Mouse (Mus musculus): ENCODE results near the gene Sult5a1. TPM values are rescaled to one million over a fixed set of nuclear protein-coding genes. Genes with fewer than 3 reads are reported as not detected.
"Not testable (repeated sequence)": the region's sequence is repeated elsewhere in the genome, so short reads cannot be mapped to it uniquely, and the experiment has no call there.

Gene Sult5a1
- 0.33 and 0.82 TPM in 2 replicates for polyA plus RNA-seq (2015; fragmentation: Nextera tagmentation; extraction: Ambion mirVana)

DNA sequence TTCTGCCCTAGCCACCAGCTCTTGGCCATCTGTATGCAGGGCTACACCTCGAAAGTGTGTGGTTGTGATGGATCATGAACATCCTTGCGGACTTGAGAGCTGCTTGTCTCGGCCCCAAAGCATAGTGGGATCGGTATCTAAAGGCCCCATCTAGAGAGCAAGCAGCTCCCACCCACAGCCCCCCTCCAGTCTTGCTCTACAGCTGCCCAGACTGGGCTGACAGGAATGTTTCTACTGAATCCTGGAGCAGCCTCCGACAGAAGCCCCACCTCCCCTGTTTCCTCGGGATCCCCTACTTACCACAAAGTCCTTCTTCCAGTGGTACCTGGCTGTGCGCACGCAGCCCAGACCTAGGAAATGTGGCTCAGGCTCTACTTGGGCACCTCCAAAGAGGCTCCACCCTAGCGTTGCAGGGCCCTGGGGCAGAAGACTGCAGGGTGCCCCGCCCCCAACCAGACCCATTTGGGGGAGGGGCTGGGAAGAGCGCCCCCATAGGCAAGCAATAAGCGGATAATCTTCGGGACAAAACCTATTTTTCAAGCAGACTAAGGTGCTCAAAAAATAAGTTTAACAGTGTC, at the start of gene Sult5a1:
Gene Sult5a1 (minus strand): TSS at position 428 of the 578 bp plus-strand sequence.
- 34% methylated on average over 13 of the region's 13 CpGs for WGBS
- H3K9me3 ChIP-seq (ENCODE audit: control insufficient read depth, low read length), result no peaks in the 10 kb centered on the region
- ATAC-seq, result no peak
- no peak within 1 kb of the TSS for H3K4me3 ChIP-seq (replicated peaks; ENCODE audit: low read length)
- no peak within 1 kb of the TSS for H3K9ac ChIP-seq (replicated peaks; ENCODE audit: low read depth, low read length)
- H3K4me2 ChIP-seq (ENCODE audit: low read length), result peak within 1 kb of the TSS; percentile 16; the same call in 1 of the 2 replicates
- H3K36me3 ChIP-seq (ENCODE audit: control insufficient read depth, insufficient read depth), result no peaks in the 10 kb centered on the region
- no peak within 1 kb of the TSS for H3K27ac ChIP-seq (ENCODE audit: low read length)
- H3K27me3 ChIP-seq (replicated peaks; ENCODE audit: control insufficient read depth, insufficient read depth, low read length), result no peaks in the 10 kb centered on the region
- no peaks in the 10 kb centered on the region for H3K4me1 ChIP-seq (replicated peaks; ENCODE audit: control insufficient read depth, insufficient read depth, low read length)

DNA sequence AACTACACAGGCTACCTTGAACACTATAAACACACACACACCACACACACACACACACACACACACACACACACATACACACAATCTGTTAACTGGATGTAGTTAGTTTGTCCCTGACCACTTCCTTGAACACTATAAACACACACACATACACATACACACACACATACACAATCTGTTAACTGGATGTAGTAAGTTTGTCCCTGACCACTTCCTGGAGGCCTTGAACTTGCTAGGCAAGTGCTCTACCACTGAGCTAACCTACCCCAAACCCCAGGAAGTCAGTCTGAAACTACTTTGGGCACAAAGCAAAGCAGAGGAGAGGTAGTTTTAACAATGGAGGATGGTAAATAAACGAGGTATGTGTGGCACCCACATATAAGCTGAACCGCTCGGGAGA, 45.5 kb upstream of the Sult5a1 start:
- no peaks in the 10 kb centered on the region for H3K27me3 ChIP-seq (replicated peaks; ENCODE audit: control insufficient read depth, insufficient read depth, low read length)
- ATAC-seq, result no peak
- no peaks in the 10 kb centered on the region for H3K9me3 ChIP-seq (ENCODE audit: control insufficient read depth, low read length)
- no peaks in the 10 kb centered on the region for H3K4me1 ChIP-seq (replicated peaks; ENCODE audit: control insufficient read depth, insufficient read depth, low read length)
- WGBS, result 83% methylated on average over 3 of the region's 3 CpGs
- H3K4me2 ChIP-seq (ENCODE audit: low read length), result no peak overlapping the region
- H3K4me3 ChIP-seq (replicated peaks; ENCODE audit: low read length), result no peak overlapping the region
- H3K27ac ChIP-seq (ENCODE audit: low read length), result no peak overlapping the region
- no peak overlapping the region for H3K9ac ChIP-seq (replicated peaks; ENCODE audit: low read depth, low read length)
- H3K36me3 ChIP-seq (ENCODE audit: control insufficient read depth, insufficient read depth), result peaks cover 21% of the 10 kb centered on the region

DNA sequence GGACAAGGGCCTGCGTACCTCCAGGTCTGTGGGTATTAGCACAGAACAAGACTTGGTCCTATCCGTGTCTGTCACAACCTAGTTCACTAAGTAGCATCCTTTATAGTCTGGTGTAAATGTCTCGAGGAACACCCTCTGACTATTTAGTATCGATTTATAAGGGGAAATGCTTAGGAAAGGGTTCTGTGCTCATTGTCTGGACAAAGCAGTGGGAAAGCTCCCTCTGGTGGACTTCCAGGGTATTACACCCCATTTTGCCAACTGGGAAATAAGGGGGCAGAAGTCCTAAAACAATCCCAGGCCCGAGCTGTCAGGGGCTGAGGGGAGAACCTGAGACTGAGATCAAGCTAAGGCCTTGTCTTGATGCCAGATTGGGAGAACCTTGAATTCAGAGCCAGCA, 44.2 kb upstream of the Sult5a1 start:
- Histone ChIP-seq H3K27me3 (replicated peaks; ENCODE audit: control insufficient read depth, insufficient read depth, low read length) (no peaks in the 10 kb centered on the region), H3K4me3 (replicated peaks; ENCODE audit: low read length) (no peak overlapping the region), H3K36me3 (ENCODE audit: control insufficient read depth, insufficient read depth) (peaks cover 15% of the 10 kb centered on the region), H3K4me2 (ENCODE audit: low read length) (no peak overlapping the region), H3K9me3 (ENCODE audit: control insufficient read depth, low read length) (no peaks in the 10 kb centered on the region), H3K27ac (ENCODE audit: low read length) (no peak overlapping the region), H3K9ac (replicated peaks; ENCODE audit: low read depth, low read length) (peak overlapping the region; percentile 46), H3K4me1 (replicated peaks; ENCODE audit: control insufficient read depth, insufficient read depth, low read length) (no peaks in the 10 kb centered on the region)
- 24% methylated on average over 5 of the region's 5 CpGs for WGBS
- ATAC-seq, result peak; percentile 49

DNA sequence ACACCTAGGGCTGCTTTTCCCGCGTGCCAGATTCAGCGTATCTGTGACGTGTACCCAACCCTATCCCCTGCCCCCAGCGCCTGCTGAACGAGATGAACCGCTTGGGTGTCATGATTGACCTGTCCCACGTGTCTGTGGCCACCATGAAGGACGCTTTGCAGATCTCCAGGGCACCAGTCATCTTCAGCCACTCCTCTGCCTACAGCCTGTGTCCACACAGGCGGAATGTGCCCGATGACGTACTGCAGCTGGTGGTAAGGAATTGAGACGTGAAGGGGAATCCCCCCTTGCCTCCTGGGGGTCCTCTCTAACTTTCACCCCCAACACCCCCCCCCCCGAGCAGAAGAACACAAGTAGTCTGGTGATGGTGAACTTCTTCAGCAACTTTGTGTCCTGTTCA, 41.7 kb upstream of the Sult5a1 start:
- no peak for ATAC-seq
- H3K4me2 ChIP-seq (ENCODE audit: low read length), result no peak overlapping the region
- WGBS, result 77% methylated on average over 14 of the region's 14 CpGs
- no peaks in the 10 kb centered on the region for H3K27me3 ChIP-seq (replicated peaks; ENCODE audit: control insufficient read depth, insufficient read depth, low read length)
- H3K9ac ChIP-seq (replicated peaks; ENCODE audit: low read depth, low read length), result no peak overlapping the region
- no peaks in the 10 kb centered on the region for H3K9me3 ChIP-seq (ENCODE audit: control insufficient read depth, low read length)
- no peak overlapping the region for H3K4me3 ChIP-seq (replicated peaks; ENCODE audit: low read length)
- H3K36me3 ChIP-seq (ENCODE audit: control insufficient read depth, insufficient read depth), result no peaks in the 10 kb centered on the region
- no peak overlapping the region for H3K27ac ChIP-seq (ENCODE audit: low read length)
- no peaks in the 10 kb centered on the region for H3K4me1 ChIP-seq (replicated peaks; ENCODE audit: control insufficient read depth, insufficient read depth, low read length)

DNA sequence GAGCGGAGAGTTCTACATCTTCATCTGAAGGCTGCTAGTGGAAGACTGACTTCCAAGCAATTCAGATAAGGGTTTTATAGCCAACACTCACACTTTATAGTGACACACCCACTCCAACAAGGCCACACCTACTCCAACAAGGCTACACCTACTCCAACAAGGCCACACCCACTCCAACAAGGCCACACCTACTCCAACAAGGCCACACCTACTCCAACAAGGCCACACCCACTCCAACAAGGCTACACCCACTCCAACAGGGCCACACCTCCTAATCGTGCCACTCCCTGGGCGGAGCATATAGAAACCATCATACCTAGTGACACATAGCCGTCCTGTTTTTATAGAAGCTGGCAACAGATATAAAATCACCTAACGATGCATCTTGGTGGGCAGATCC, 38.9 kb upstream of the Sult5a1 start:
- not testable (repeated sequence) for H3K4me3 ChIP-seq (replicated peaks; ENCODE audit: low read length); H3K36me3 ChIP-seq (ENCODE audit: control insufficient read depth, insufficient read depth); H3K9ac ChIP-seq (replicated peaks; ENCODE audit: low read depth, low read length); H3K27ac ChIP-seq (ENCODE audit: low read length); H3K27me3 ChIP-seq (replicated peaks; ENCODE audit: control insufficient read depth, insufficient read depth, low read length); H3K9me3 ChIP-seq (ENCODE audit: control insufficient read depth, low read length); H3K4me2 ChIP-seq (ENCODE audit: low read length); ATAC-seq; H3K4me1 ChIP-seq (replicated peaks; ENCODE audit: control insufficient read depth, insufficient read depth, low read length)
- 80% methylated on average over 5 of the region's 5 CpGs for WGBS

DNA sequence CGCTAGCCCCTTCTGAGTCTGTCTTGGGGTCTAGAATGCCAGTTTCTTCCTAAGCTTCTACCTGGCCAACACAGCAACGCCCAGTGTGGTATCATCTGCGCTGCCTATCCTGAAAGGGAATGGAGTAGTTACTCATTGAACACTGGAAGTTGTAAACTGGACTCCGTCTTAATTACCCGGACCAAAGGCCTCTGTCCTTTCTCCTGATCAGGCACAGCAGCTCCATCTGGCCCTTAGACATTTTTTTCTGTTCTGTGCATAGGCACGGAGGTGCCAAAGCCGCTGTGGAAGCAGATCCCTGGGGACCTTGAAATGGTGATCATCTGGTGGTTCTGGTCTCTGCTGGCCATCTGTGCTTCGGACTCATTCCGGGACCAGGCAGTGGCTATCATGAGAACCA, 35.7 kb upstream of the Sult5a1 start:
- no peak overlapping the region for H3K9ac ChIP-seq (replicated peaks; ENCODE audit: low read depth, low read length)
- ATAC-seq, result no peak
- H3K4me3 ChIP-seq (replicated peaks; ENCODE audit: low read length), result no peak overlapping the region
- H3K9me3 ChIP-seq (ENCODE audit: control insufficient read depth, low read length), result no peaks in the 10 kb centered on the region
- no peaks in the 10 kb centered on the region for H3K36me3 ChIP-seq (ENCODE audit: control insufficient read depth, insufficient read depth)
- no peak overlapping the region for H3K27ac ChIP-seq (ENCODE audit: low read length)
- no peak overlapping the region for H3K4me2 ChIP-seq (ENCODE audit: low read length)
- no peaks in the 10 kb centered on the region for H3K4me1 ChIP-seq (replicated peaks; ENCODE audit: control insufficient read depth, insufficient read depth, low read length)
- no peaks in the 10 kb centered on the region for H3K27me3 ChIP-seq (replicated peaks; ENCODE audit: control insufficient read depth, insufficient read depth, low read length)
- WGBS, result 89% methylated on average over 9 of the region's 9 CpGs

DNA sequence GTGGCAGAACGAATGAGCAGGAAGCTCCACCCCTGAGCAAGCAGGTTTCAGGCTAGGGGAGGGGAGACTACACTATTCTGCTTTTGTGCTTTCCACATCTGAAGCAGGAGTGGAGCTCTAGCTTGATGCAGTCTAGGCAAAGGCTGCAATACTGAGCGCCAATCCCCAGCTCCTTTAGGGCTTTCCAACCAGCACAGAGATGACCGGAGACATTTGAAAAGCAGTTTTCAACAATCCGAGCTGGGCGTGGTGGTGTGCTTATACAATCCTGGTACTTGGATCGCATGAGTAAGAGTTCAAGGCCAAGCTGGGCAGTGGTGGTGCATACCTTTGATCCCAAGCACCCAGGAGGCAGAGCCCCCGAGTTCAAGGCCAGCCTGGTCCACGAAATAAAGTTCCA, 33.8 kb upstream of the Sult5a1 start:
- WGBS, result 55% methylated on average over 8 of the region's 8 CpGs
- Histone ChIP-seq H3K27ac (ENCODE audit: low read length) (no peak overlapping the region), H3K4me3 (replicated peaks; ENCODE audit: low read length) (no peak overlapping the region), H3K9ac (replicated peaks; ENCODE audit: low read depth, low read length) (no peak overlapping the region), H3K4me1 (replicated peaks; ENCODE audit: control insufficient read depth, insufficient read depth, low read length) (no peaks in the 10 kb centered on the region), H3K4me2 (ENCODE audit: low read length) (no peak overlapping the region), H3K27me3 (replicated peaks; ENCODE audit: control insufficient read depth, insufficient read depth, low read length) (no peaks in the 10 kb centered on the region), H3K9me3 (ENCODE audit: control insufficient read depth, low read length) (no peaks in the 10 kb centered on the region), H3K36me3 (ENCODE audit: control insufficient read depth, insufficient read depth) (no peaks in the 10 kb centered on the region)
- no peak for ATAC-seq

DNA sequence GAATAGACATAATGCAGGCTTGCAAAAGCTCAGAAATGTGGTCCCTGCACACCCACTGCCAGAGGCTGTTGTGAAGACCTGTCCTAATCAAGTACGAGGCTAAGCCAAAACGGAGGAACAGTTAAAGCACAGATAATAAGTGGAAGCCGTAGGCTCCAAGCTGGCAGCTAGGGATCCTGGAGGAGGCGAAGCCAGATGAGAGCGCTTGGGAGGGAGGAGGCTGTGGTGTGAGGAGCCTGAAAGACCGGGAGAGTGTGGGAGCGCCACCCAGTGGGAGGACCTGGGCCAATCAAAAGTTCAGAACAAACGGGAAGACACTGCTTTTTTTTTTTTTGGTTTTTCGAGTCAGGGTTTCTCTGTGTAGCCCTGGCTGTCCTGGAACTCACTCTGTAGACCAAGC, 32.6 kb upstream of the Sult5a1 start:
- no peak overlapping the region for H3K4me2 ChIP-seq (ENCODE audit: low read length)
- no peak; the same call in 1 of the 2 replicates for ATAC-seq
- WGBS, result 1% methylated on average over 9 of the region's 9 CpGs

DNA sequence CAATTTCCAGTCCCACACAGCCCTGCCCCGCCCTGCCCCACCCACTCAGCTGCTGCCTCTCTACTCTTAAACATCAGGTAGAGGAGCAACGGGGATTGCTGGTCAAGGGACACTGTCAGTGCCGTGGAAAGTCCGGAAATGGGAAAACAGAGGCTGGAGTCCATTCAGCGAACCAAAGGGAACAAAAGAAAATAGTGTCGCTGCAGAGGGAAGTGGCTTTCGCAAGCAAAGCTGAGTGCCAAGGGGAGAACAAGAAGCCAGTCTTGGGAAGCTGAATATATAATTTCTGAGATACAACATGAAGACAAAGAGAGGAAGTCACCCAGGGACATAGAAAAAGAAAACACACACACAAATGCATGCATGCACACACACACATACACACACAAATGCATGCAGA, 30.7 kb upstream of the Sult5a1 start:
- Histone ChIP-seq H3K9ac (replicated peaks; ENCODE audit: low read depth, low read length) (no peak overlapping the region), H3K36me3 (ENCODE audit: control insufficient read depth, insufficient read depth) (no peaks in the 10 kb centered on the region), H3K27ac (ENCODE audit: low read length) (no peak overlapping the region), H3K9me3 (ENCODE audit: control insufficient read depth, low read length) (no peaks in the 10 kb centered on the region), H3K27me3 (replicated peaks; ENCODE audit: control insufficient read depth, insufficient read depth, low read length) (no peaks in the 10 kb centered on the region), H3K4me3 (replicated peaks; ENCODE audit: low read length) (no peak overlapping the region), H3K4me1 (replicated peaks; ENCODE audit: control insufficient read depth, insufficient read depth, low read length) (no peaks in the 10 kb centered on the region), H3K4me2 (ENCODE audit: low read length) (no peak overlapping the region)
- ATAC-seq, result no peak
- 80% methylated on average over 7 of the region's 7 CpGs for WGBS

More for the DNA sequence above, 32.6 kb upstream of the Sult5a1 start:
- H3K4me1 ChIP-seq (replicated peaks; ENCODE audit: control insufficient read depth, insufficient read depth, low read length), result no peaks in the 10 kb centered on the region
- H3K9me3 ChIP-seq (ENCODE audit: control insufficient read depth, low read length), result no peaks in the 10 kb centered on the region
- no peaks in the 10 kb centered on the region for H3K36me3 ChIP-seq (ENCODE audit: control insufficient read depth, insufficient read depth)
- no peaks in the 10 kb centered on the region for H3K27me3 ChIP-seq (replicated peaks; ENCODE audit: control insufficient read depth, insufficient read depth, low read length)
- no peak overlapping the region for H3K27ac ChIP-seq (ENCODE audit: low read length)
- H3K4me3 ChIP-seq (replicated peaks; ENCODE audit: low read length), result no peak overlapping the region
- H3K9ac ChIP-seq (replicated peaks; ENCODE audit: low read depth, low read length), result no peak overlapping the region

DNA sequence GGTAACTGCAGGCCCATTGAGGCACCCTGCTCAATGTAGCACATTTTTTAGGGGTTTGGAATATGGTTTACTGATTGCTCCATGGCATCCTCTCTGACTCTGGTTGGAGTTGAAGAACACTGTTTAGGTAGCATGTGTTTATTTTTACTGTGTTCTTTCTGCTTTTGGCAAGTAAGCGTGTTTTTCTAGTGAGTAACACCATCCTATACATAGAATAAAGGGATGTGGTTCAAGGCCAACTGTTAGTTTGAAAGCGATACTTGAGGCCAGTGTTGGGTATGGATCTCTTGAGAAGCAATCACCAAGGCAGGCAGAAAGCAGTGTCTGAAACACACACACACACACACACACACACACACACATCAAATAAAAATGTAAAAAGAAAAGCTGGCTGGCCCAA, 29.9 kb upstream of the Sult5a1 start:
- Histone ChIP-seq H3K36me3 (ENCODE audit: control insufficient read depth, insufficient read depth) (no peaks in the 10 kb centered on the region), H3K9ac (replicated peaks; ENCODE audit: low read depth, low read length) (no peak overlapping the region), H3K4me3 (replicated peaks; ENCODE audit: low read length) (no peak overlapping the region), H3K9me3 (ENCODE audit: control insufficient read depth, low read length) (no peaks in the 10 kb centered on the region), H3K27ac (ENCODE audit: low read length) (no peak overlapping the region), H3K4me2 (ENCODE audit: low read length) (no peak overlapping the region), H3K4me1 (replicated peaks; ENCODE audit: control insufficient read depth, insufficient read depth, low read length) (no peaks in the 10 kb centered on the region), H3K27me3 (replicated peaks; ENCODE audit: control insufficient read depth, insufficient read depth, low read length) (no peaks in the 10 kb centered on the region)
- ATAC-seq, result no peak
- 84% methylated on average over 2 of the region's 2 CpGs for WGBS
